10 mouse cellular contexts compared by ENCODE assay signal in the genomic region with DNA sequence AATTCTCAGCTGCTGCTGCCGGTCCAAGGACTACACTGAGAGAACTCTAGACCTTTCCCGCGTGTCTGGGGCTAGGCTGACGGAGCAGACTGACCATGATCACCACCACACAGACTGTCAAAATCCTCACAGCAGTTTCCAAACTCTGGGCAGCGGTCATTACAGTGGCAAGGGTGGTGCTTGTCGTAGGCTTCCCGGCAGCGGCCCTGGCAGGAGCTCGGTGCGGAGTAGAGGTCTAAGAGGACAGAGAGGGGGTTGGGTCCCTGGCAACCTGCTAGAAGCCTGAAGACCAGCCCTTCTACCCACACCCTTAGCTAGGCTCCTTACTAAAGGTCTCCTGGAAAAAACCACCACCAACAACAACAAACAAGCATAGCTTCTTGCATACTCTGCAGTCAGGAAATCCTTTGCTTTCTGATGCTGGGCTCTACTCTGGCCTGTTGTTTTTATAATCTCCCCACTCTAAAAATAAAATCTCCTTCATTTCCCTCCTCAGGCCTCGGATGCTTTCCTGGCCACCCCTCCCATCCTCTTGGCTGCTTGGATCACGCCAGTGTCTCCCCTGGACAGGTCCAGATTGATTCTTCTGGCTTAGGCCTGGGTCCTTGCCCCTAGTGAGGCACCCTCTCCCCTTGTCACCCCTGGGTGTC. TPM values are rescaled to one million over a fixed set of nuclear protein-coding genes. Genes with fewer than 3 reads are reported as not detected.
DNase-seq lines count a peak whose midpoint lies in the region; ATAC-seq and TF ChIP-seq lines count a peak whose summit lies in the region.
"Had no signal": no experiment of that assay in that cellular context is flagged by ENCODE, and none has a peak within 500 bp of the region (broad histone marks: within the 10 kb centered on the region; RNA-seq: fewer than 3 reads in every experiment).

No protein-coding gene starts in this region.

- peak overlapping the region; percentile 47 for H3K4me3 ChIP-seq in gastrocnemius, adult 2 months
- H3K4me3 ChIP-seq in testis, adult 2 months (ENCODE audit: control insufficient read depth, low read depth, low read length) = no peak overlapping the region
- H3K4me3 ChIP-seq in limb, embryonic 12.5 days (replicated peaks) = no peak overlapping the region
- H3K4me3 ChIP-seq: embryonic facial prominence, embryonic 15.5 days had no signal

- no peak overlapping the region for H3K9ac ChIP-seq in limb, embryonic 12.5 days (replicated peaks)
- H3K9ac ChIP-seq: embryonic facial prominence, embryonic 15.5 days had no signal

- WGBS in limb, embryonic 12.5 days = 77% methylated on average over 12 of the region's 12 CpGs

- no peaks in the 10 kb centered on the region for H3K27me3 ChIP-seq in testis, adult 2 months (ENCODE audit: control insufficient read depth, insufficient read depth, low read length)
- no peaks in the 10 kb centered on the region for H3K27me3 ChIP-seq in limb, embryonic 12.5 days
- H3K27me3 ChIP-seq: embryonic facial prominence, embryonic 15.5 days had no signal

- H3K4me2 ChIP-seq in limb, embryonic 12.5 days = no peak overlapping the region
- H3K4me2 ChIP-seq: embryonic facial prominence, embryonic 15.5 days had no signal

- H3K9me3 ChIP-seq in limb, embryonic 12.5 days = no peaks in the 10 kb centered on the region
- H3K9me3 ChIP-seq: embryonic facial prominence, embryonic 15.5 days had no signal

- DNase-seq in gastrocnemius, adult 2 months = no peak
- DNase-seq in gastrocnemius, adult 18-20 months (ENCODE audit: low spot score) = no peak
- DNase-seq in testis, postnatal 14 days (ENCODE audit: low spot score) = no peak
- no peak for DNase-seq in frontal cortex, postnatal 14 days (ENCODE audit: low spot score in 2 of 2)
- DNase-seq in cerebellum, postnatal 25 days = no peak

- peaks cover 11% of the 10 kb centered on the region for H3K4me1 ChIP-seq in testis, adult 2 months (ENCODE audit: control insufficient read depth, insufficient read depth, low read length)
- H3K4me1 ChIP-seq in limb, embryonic 12.5 days (replicated peaks) = peaks cover 23% of the 10 kb centered on the region

- no peaks in the 10 kb centered on the region for H3K36me3 ChIP-seq in testis, adult 2 months (ENCODE audit: control insufficient read depth, insufficient read depth, low read length)
- no peaks in the 10 kb centered on the region for H3K36me3 ChIP-seq in limb, embryonic 12.5 days
- H3K36me3 ChIP-seq: embryonic facial prominence, embryonic 15.5 days had no signal

- no peak for ATAC-seq in limb, embryonic 12.5 days (ENCODE audit: insufficient number of reproducible peaks, insufficient read depth, low FRiP score, low TSS enrichment, low read depth)
- no peak for ATAC-seq in activated CD4-positive, CD25-positive, alpha-beta regulatory T cell, adult 4 months

- H3K27ac ChIP-seq in gastrocnemius, adult 2 months = peak overlapping the region; percentile 82
- H3K27ac ChIP-seq in testis, adult 2 months (ENCODE audit: control insufficient read depth, insufficient read depth, low read depth, low read length) = peak overlapping the region; percentile 19; the same call in 1 of the 2 replicates
- peak overlapping the region; percentile 36; the same call in 1 of the 2 replicates for H3K27ac ChIP-seq in limb, embryonic 12.5 days
- H3K27ac ChIP-seq: embryonic facial prominence, embryonic 15.5 days had no signal

- no peak for TF ChIP-seq POLR2A in testis, adult 2 months (IDR thresholded peaks at IDR 0.05; ENCODE audit: control insufficient read depth, low read depth, low read length)

- TF ChIP-seq CTCF in gastrocnemius, adult 2 months (IDR thresholded peaks at IDR 0.05) = no peak
- TF ChIP-seq CTCF in testis, adult 2 months (IDR thresholded peaks at IDR 0.05; ENCODE audit: control insufficient read depth, insufficient read depth, insufficient replicate concordance, low read depth, low read length) = no peak

- intact Hi-C loops in gastrocnemius, adult 2 months (cut with DNase I) = loop anchor here (2.0 kb wide), 1 partner anchor 43 kb away; no protein-coding TSS in a partner anchor

RNA-seq across cellular contexts. Expression of a gene that starts 11.0 kb away (rescaled TPM):
- under 1 TPM; 0.13 to 0.22 TPM for total RNA-seq in gastrocnemius, adult 2 months (2021)
- under 1 TPM; 0.34 to 0.45 TPM for total RNA-seq in gastrocnemius, adult 18-20 months (2021)
- polyA plus RNA-seq in testis, adult 2 months (2012; rRNA removed) = 0.89 and 1.1 TPM in 2 replicates
- polyA plus RNA-seq in limb, embryonic 12.5 days (2016; fragmentation: Nextera tagmentation; extraction: Ambion mirVana) = 0.14 and 0.23 TPM in 2 replicates
- polyA plus RNA-seq in activated CD4-positive, CD25-positive, alpha-beta regulatory T cell, adult 4 months (2017; shearing (Covaris generic)) = under 1 TPM in 1 of 2 experiments, not detected in 1; 0.33 TPM
- polyA plus RNA-seq: intestine, embryonic 14.5 days had no signal

RNA-seq across cellular contexts. Expression of a gene that starts 14.5 kb away (rescaled TPM):
- total RNA-seq in gastrocnemius, adult 2 months (2021) = 10 to 100 TPM; 11.4 to 13.3 TPM
- 10 to 100 TPM; 12.0 to 14.0 TPM for total RNA-seq in gastrocnemius, adult 18-20 months (2021)
- 3.7 and 3.9 TPM in 2 replicates for polyA plus RNA-seq in testis, adult 2 months (2012; rRNA removed)
- 39.4 and 40.4 TPM in 2 replicates for polyA plus RNA-seq in limb, embryonic 12.5 days (2016; fragmentation: Nextera tagmentation; extraction: Ambion mirVana)
- polyA plus RNA-seq in activated CD4-positive, CD25-positive, alpha-beta regulatory T cell, adult 4 months (2017; shearing (Covaris generic)) = 10 to 100 TPM; 23.4 to 30.7 TPM

RNA-seq across cellular contexts. Expression of a gene that starts 47.6 kb away (rescaled TPM):
- 10 to 100 TPM in 1 of 2 experiments, 1 to 10 TPM in 1; 9.8 to 13.6 TPM for total RNA-seq in gastrocnemius, adult 2 months (2021)
- total RNA-seq in gastrocnemius, adult 18-20 months (2021) = 1 to 10 TPM; 6.6 to 9.0 TPM
- 16.1 and 16.3 TPM in 2 replicates for polyA plus RNA-seq in testis, adult 2 months (2012; rRNA removed)
- polyA plus RNA-seq in limb, embryonic 12.5 days (2016; fragmentation: Nextera tagmentation; extraction: Ambion mirVana) = 10.1 and 11.1 TPM in 2 replicates
- not detected for polyA plus RNA-seq in activated CD4-positive, CD25-positive, alpha-beta regulatory T cell, adult 4 months (2017; shearing (Covaris generic))

RNA-seq across cellular contexts. Expression of a gene that starts 58.2 kb away (rescaled TPM):
- total RNA-seq in gastrocnemius, adult 2 months (2021) = 10 to 100 TPM; 44.5 to 47.1 TPM
- total RNA-seq in gastrocnemius, adult 18-20 months (2021) = 10 to 100 TPM; 45.0 to 48.7 TPM
- 16.3 and 17.0 TPM in 2 replicates for polyA plus RNA-seq in testis, adult 2 months (2012; rRNA removed)
- 34.2 and 36.6 TPM in 2 replicates for polyA plus RNA-seq in limb, embryonic 12.5 days (2016; fragmentation: Nextera tagmentation; extraction: Ambion mirVana)
- 10 to 100 TPM; 23.6 to 29.0 TPM for polyA plus RNA-seq in activated CD4-positive, CD25-positive, alpha-beta regulatory T cell, adult 4 months (2017; shearing (Covaris generic))

Comparison
In these comparisons a context has a peak if more than half of its experiments do, and no peak if none do; other contexts are left out.
1. H3K27ac ChIP-seq: peak in every context shown above with its lines; median percentile 82 in gastrocnemius, adult 2 months; 36 in limb, embryonic 12.5 days; 19 in testis, adult 2 months.